Mouse (Mus musculus) left cerebral cortex, adult 11 months (tissue): ENCODE data around the gene Pitpna.

Experiments
- DNase-seq: peaks from one replicate; pipeline ENCODE4 v3.0.0; 2022; ENCODE audit warnings: low spot score

Gene Pitpna

DNA sequence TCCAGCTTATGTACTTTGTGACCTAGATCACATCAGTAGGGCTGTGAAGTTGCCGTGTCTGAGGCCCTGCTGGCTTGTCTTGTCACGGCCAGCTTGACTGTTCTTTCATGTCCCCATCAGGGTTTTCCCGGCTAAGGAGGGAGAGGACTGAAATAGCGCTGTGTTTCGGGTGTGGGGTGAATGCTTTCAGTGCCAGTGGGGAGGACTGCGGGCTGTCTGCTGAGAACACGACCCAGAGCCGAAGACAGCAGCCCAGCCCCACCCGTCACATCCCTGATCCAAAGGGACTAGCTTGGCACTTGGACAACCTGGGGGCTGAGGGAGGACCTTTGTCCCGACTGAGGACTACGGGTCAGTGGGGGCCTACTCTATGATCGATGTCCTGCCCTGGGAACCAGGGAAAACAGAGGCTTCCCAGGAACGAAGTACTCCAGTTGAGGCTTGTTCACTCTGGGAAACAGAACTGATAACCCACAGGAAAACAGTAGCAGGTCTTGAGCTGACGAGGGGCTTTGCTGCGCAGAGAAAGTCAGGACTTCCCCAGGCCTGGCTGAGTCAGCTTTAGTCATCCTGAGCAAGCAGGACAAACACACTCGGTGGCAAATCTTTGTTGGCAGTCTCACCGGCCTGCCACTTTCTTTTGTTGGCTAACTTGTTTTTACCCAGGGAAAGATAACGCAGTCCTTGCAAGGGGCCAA is 23.9 kb upstream of the Pitpna start:
- DNase-seq, result no peak

DNA sequence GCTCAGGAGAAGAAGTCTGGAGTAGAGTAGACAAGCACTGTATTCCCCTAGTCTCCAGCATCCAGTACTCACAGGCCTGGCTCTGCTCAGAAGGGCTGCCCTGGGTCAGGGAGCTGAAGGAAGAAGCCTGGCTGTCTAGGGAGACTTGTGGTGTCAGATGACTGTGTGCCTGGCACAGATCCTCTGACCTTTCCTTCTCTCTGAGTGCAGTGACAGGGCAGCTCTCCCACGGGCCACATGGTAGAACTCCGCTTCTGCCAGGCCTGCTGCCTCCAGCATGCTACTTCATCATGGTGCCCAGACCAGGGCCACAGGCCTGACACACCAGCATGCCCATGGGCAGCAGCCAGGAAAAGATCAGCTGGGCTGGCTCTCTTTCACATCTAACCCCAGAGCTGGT is 22.0 kb upstream of the Pitpna start:
- DNase-seq, result no peak

DNA sequence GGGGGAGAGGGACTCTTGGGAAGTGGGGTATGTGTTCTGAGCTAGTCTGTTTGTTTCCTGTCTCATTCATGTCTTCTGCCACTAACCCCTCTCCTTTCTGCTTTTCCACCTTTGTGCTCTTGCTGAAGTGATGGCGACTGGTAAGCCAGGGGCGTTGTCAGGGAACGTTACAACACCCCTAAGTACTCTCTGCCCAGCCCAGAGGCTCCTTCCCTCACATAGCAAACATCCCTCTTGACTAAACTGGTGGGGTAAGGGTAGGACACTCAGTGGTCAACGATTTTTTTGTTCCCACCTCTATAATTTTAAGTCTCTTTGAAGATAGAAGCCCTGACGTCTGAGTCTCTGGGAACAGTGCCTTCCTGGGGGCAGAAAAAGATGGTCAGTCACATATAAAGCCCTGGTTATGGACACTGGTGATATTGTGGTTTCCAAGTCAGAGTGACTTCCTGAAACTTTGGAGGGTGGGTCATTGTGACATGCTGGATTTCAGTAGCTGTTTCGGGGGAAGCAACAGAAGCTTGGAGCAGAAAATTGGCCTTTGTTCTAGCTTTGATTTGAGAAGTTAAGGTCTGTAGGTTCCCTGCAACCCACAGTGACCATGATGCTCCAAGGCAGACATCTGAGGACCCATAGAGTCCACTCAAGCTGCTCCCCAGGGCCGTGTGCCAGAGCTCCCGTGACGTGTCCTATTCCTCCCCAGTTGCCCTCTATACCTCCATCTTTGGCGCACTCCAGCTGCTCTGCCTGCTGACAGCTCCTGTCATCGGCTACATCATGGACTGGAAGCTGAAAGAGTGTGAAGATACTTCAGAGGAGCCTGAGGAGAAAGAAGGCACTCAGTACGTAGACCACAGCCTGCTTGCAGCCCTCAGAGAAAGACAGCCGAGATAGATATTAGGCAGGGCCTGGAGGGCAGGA is 21.4 kb upstream of the Pitpna start:
- no peak for DNase-seq

DNA sequence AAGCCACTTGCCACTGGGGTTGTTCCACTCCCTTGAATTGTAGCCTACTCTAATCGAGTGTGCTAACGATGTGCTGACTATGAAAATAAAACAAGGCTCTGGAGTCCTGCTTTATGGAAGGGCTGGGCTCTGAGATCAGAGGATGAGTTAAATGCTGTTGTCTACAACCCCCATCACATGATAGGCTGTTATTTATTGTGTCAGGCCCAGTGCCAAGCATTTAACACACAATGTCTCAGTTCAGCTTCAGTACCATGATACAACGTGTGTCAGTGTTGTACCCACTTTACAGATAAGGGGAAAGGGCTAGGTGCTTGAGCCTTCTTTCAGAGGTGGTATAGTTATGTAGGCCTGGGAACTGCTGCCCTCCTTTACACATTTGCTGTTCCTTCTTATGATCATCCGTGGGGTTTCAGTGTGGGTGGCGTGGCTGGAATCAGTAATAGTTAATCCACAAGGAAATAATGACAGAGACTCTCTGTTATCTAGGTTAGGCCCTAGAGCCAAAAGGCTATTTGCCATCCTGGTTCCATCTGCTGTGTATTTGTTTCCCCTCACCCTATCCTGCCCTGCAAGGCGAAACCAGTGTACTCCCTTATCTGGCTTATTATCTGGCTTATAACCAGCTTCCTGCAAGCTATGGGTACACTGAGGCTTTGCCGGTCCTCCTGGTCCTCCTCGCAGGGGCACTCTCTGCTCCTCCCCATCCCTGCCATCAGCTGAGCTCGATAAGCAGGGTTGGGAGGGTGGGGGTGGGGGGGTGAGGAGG is 20.4 kb upstream of the Pitpna start:
- no peak for DNase-seq

DNA sequence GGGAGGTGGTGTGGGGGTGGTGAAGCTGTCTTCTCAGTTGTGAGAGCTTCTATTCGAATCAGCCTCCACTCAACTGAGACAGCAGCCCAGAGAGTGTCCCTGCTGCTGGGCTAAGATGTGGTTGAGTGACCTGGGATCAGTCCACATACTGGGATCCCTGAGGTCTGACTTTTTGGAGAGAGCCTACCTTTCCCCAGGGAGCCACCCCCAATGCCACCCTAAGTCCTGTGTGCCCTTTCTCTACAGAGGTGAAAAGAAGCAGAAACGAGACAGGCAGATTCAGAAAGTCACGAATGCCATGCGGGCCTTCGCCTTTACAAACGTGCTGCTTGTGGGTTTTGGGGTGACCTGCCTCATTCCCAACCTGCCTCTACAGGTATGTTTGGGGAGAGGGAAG is 19.8 kb upstream of the Pitpna start:
- DNase-seq, result no peak

DNA sequence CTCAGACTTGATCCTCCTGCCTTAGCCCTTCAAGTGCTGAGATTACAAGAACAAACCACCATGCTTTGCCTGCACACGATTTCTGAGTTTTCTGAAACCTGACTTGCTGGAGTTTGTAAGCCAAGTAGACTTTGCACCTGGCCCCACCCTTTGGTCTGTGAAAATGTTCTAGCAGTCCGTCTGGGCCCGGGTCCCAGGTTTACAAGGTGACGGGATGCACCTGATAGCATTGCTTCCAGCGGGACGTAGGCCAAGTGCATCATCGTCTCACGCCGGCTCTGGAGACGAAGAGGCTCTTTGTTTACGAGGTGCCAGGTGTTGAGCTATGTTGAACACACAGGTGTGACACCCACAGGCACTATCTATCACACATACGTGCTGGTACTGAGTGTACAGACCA is 18.9 kb upstream of the Pitpna start:
- no peak for DNase-seq

DNA sequence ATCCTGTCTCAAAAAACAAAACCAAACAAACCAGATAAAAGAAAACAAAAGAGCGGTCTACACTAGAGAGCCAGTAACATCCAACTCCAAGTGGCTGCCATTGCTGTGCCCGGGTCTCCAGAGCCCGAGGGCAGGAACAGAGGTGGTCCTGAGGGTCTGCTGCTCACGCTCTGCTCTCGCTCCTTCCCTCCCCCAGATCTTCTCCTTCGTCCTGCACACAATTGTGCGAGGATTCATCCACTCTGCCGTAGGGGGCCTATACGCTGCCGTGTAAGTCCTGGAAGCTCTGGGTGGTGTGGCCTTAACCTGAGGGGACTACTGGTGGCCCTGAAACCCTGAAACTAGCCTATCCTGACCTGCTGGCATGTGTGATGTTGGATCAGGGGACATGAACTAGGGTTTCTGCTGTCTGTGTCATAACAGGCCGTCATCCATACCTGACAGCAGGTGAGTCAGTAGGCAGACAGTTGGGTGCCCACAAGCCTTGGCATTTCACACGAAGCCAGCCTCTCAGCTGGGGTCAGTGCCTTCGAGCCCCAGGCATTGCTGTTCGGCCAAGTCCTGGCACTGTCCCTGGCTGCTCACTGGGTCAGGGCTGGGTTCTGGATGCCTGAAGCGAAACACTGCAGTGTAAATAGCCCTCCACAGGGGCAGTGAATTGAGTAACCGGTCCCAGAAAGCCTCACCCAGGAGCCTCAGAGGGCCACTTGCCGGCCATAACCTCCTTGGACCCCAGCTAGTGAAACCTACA is 17.3 kb upstream of the Pitpna start:
- no peak for DNase-seq

DNA sequence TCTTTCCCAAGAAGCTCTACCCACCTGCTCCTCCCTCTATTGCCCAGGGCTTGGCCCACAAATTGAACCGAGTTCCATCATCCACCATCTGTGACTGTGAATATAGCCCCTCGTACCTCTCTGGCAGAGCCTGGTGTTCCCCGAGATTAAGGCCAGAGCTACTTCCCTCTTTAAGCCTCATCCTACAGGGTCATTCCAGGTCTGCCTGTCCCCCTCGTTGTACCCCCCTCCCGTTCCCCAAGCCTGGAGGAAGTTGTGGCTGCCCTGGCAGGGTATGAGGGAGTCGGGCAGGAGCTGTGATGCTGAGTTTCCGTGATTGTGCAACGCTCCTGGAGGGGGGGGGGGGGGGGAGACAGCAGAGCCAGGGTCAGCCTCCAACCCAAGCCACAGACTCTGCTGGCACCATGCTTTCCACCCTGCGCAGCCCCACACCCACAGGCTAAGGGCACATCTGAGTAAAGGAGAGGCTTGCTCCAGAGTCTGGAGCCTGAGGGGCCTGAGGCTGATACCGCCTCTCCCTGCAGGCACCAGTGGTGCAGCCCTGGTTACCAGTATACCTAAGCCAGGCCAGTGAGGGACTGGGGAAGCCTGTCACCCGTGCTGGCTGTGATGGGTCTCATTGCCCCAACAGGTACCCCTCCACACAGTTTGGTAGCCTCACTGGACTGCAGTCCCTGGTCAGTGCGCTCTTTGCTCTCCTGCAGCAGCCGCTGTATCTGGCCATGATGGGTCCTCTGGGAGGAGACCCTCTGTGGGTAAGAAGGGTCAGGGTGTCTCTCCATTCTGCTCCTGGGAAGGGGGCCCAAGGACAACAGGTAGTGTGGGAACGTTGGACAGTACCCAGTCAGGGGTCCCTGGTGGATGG is 16.5 kb upstream of the Pitpna start:
- DNase-seq, result no peak

DNA sequence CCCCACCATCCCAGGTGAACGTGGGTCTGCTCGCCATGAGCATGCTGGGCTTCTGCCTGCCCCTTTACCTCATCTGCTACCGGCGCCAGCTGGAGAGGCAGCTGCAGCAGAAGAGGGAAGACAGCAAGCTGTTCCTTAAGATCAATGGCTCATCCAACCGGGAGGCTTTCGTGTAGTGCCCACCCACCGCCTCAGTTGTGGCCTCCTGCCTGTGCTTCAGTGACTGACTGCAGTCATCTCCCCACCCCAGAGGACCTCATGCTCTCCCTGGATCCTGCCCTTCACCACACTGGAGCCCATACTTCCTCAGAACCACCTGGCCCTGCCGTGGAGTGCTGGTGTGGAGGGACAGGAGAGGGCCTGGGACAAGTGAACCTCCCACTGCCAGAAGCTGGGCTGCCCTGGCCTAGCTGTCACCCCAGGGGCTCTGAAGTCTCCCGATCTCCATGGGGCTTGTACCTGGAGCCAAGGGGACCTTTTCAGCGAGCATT is 15.6 kb upstream of the Pitpna start:
- DNase-seq, result no peak

DNA sequence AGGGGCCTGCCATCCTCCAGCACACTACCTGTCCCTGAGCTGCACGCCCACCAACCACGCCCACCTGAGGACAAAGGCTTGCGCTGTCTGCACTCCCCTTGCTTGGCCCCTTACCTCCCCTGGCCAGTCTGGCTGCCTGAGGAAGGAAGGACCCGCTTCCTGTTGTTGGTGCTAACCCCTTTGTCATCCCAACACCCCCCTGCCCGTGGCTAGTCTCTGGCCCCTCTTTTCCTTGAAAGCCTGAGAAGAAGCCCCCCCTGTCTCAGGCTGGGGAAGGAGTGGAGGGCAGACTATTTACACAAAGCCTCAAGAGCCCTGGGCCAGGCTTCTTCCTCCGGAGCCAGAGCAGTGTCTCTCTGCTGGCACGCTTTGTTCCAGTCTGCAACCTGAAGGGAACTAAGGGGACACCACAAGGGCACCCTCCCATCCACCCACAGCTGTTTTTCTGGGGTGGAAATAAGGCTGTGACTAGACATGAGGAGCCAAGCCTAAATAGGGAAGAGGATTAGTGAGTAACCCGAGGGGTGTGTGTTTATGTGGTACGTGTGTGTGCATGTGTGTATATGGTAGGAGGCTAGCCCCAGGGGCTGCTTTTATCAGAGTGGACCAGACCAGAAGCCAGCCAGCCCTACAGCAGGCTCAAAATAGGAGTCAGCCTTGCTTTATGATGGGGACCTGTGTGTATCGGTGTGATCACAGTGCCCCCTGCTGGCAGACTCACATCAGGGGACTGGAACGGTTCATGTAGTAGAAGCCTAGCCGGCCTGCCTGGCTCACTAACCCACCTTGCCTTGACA is 14.8 kb upstream of the Pitpna start:
- peak; percentile 91 for DNase-seq

DNA sequence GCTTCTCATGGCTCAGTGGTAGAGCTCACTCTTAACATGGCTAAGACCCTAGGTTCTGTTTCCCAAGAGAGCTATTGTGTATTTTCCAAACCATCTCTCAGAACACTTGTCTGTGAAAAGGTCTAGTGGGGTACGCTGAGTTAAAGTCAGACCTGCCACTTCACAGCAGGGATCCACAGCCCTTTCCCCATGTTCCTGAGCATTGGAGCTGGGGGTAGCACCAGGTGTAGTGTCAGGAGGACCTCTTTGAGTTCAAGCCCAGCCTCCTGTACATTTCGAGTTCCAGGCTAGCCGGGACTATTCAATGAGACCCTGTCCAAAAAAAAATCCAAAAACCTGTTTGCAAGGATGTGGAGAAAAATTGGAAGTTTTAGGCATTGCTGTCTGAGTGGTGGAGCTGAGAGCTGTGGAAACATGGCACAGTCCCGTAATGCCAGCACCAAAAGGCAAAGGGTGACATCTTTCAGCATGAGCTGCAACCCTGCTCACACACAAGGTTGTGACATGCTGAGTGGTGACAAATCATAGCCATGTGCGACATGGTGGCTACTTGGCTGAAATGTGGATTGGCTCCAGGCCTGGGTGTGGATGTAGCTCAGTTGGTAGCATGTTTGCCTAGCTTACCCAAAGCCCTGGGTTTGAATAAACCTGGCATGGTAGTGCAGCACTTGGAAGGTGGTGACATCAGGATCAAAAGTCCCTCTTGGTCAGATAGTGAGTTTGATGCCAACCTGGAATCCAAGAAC is 13.3 kb upstream of the Pitpna start:
- no peak for DNase-seq

DNA sequence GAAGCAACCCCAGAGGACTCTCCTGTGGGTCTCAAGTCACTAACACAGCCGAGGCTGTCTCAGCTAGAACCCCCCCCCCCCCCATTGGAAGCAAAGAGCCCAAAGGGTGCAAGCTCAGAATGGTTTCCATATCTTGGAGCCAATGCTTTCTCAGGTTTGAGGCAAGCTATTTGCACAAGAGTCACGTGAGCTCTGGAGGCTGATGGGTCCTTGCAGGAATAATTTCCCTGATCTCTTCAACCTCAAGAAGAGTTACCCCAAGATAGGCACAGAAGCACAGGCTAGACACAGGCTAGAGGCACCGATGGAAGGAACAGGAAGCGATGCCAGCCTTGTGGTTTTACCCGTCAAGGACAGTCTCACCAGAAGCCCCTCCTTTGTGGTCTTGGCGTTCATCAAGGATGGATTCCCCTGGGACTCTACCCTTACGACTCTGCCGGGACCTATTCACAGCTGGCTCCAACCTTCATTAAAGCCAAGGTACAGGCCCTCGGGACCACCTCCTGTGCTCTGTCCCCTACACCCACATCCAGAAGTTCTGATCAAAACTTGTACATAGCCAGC is 12.3 kb upstream of the Pitpna start:
- no peak for DNase-seq

DNA sequence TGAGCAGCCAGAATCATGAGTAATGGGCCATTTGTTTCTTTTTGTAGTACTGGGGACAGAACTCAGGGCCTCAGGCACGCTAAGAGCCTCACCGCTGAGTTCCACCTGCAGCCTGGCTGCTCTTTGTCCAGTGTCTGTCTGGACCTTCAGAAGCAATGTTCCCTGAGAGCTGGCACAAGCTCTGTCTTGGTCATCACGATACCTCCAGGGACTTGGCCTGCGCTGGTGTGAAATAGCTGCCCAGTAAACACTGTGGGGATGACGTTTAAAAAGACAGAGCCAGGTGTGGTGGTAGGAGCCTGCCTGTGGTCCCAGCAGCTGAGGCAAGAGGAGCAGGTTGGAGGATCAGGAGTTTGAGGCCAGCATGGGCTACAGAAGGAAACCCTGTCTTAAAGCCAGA is 9.3 kb upstream of the Pitpna start:
- DNase-seq, result no peak

DNA sequence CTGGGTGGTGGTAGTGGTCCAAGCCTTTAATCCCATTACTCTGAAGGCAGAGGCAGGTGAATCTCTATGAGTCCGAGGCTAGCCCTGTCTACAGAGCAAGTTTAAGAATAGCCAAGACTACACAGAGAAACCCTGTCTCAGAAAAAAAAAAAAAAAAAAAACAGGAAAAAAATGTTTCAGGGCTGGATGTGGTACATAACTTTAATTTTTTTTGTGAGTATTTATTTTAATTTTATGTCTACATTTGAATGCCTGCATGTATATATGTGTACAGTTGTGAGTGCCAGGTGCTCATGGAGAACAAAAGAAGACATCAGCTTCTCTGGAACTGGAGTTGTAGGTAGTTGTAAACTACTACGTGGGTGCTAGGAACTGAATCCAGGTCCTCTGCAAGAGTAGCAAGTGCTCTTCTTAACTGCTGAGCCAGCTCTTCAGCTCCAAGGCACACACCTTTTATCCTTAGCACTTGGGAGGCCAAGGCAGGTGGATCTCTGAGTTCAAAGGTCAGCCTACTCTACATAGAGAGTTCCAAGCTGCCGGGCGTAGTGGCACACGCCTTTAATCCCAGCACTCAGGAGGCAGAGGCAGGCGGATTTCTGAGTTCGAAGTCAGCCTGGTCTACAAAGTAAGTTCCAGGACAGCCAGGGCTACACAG is 6.3 kb upstream of the Pitpna start:
- no peak for DNase-seq

DNA sequence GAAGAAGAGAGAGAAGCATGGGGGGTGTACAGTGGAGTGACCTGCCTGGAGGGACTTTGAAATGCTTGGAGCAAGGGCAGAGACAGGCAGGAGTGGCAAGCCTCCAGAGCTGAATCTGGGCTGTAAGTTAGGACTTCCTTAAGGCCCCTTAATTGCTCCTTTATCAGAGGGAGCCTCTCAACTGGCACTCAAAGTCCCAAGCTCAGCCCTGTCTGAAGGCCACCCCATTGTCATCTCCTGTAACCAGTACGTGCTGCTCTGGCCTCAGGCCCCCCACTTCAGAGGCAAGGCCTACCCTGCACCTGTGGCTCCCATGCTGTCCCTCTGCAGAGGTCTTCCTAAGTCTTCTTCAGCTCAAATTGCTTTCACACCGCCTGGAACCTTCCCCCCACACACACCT is 4.4 kb upstream of the Pitpna start:
- no peak for DNase-seq

DNA sequence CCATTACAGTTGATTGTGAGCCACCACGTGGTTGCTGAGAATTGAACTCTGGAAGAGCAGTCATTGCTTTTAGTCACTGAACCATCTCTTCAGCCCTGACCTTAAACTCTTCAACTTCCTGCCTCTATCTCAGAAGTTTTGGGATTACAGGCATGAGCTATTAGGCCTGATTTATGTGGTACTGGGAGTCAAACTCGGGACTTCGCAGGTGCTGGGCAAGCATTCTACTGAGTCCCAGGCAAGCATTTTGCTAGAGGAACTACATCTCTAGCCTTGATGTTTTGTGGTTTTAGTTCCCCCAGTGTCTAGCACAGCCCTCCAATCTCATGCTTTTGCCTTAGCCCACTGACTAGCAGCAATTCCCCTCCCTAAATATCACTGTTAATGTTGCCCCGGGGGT is 2.8 kb upstream of the Pitpna start:
- DNase-seq, result no peak

DNA sequence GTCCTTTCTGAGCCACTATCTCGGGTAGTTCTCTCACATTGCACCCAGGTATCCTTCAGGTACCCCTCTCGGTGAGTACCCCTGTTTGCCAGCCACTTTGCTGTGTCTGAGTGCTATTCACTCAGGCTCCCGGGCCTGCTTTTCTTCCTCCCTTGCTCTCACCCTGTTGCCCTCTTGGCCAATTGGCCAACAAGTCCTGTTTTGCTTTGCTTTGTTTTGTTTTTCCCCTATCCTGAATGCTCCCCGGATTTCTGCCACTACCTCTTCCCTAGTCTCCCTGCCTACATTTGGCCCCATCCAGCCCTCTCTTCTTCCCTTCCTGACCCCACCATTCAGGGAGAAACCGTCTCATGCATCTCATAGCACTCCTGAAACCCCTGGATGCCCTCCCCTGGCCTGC is 1.9 kb upstream of the Pitpna start:
- no peak for DNase-seq

DNA sequence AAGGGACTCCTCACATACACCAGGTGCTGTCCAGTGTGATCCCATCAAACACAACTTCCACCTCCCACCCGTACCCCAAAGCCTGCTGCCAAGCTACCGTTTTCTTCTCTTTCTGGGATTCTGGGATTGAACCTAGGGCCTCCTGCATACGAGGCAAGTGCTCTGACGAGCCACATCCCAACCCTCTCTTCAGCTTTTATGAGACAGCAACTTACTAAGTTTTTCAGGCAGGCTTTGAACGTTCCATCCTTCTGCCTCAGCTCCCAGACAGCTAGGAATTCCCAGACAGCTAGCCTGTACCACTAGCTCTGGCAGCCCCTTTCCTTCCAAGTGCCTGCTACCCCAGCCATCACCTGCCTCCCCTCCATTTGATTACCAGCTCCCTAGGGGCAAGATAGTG is 934 bp upstream of the Pitpna start:
- DNase-seq, result no peak
